Mouse (Mus musculus) left cerebral cortex, adult 11 months (tissue): Measurements from ENCODE around the gene Ghsr.

Source experiments
- DNase-seq: peaks from one replicate; pipeline ENCODE4 v3.0.0; 2022; ENCODE audit warnings: low spot score

The Ghsr gene

GRCm38 (mm10) chr3:27411286-27411685, 40.1 kb downstream of the Ghsr start:
- no peak for DNase-seq

GRCm38 (mm10) chr3:27413566-27413965, 42.4 kb downstream of the Ghsr start:
- no peak for DNase-seq

GRCm38 (mm10) chr3:27416786-27417185, 45.6 kb downstream of the Ghsr start:
- no peak for DNase-seq

GRCm38 (mm10) chr3:27418602-27419001, 47.5 kb downstream of the Ghsr start:
- no peak for DNase-seq

GRCm38 (mm10) chr3:27421980-27422379, 50.8 kb downstream of the Ghsr start:
- DNase-seq, result no peak

GRCm38 (mm10) chr3:27422521-27422920, 51.4 kb downstream of the Ghsr start:
- no peak for DNase-seq

GRCm38 (mm10) chr3:27424049-27424667, 53.0 kb downstream of the Ghsr start:
- no peak for DNase-seq

- no peak for DNase-seq
These were observed 56.3 kb downstream of the Ghsr start for GRCm38 (mm10) chr3:27427406-27427805.
